Mouse (Mus musculus) embryonic facial prominence, embryonic 14.5 days (tissue): ENCODE results near the gene Klhl20. TPM values are rescaled to one million over a fixed set of nuclear protein-coding genes. Genes with fewer than 3 reads are reported as not detected.

Experiments
- ATAC-seq: fragments of 200-750 bp; cut with Nextera tagmentation; 2 replicates; pipeline ENCODE4 v1.8.0; 2017; ENCODE audit warnings: low read depth, moderate number of reproducible peaks, moderate TSS enrichment
- DNase-seq: peaks from one replicate; pipeline ENCODE4 v3.0.0-alpha.2; 2015; ENCODE audit warnings: low spot score
- H3K27ac ChIP-seq: fragments of 300-500 bp; sonication (generic); replicated peaks from 2 replicates; pipeline ENCODE4 v1.5.1; 2014; ENCODE audit warnings: low read depth, mild to moderate bottlenecking, low read length, moderate library complexity
- H3K27me3 ChIP-seq: fragments of 300-500 bp; sonication (generic); replicated peaks from 2 replicates; pipeline ENCODE4 v1.6.1; 2014; ENCODE audit warnings: low read length; ENCODE audit not compliant: control insufficient read depth, insufficient read depth
- H3K36me3 ChIP-seq: fragments of 300-500 bp; sonication (generic); 2 replicates; pipeline ENCODE4 v1.6.1; 2014; ENCODE audit warnings: low read length, mixed read lengths; ENCODE audit not compliant: control insufficient read depth, insufficient read depth
- H3K4me1 ChIP-seq: fragments of 300-500 bp; sonication (generic); 2 replicates; pipeline ENCODE4 v1.6.1; 2014; ENCODE audit warnings: antibody characterized with exemption, low read length; ENCODE audit not compliant: control insufficient read depth, insufficient read depth
- H3K4me2 ChIP-seq: fragments of 300-500 bp; sonication (generic); 2 replicates; pipeline ENCODE4 v1.6.1; 2014; ENCODE audit warnings: low read depth, mild to moderate bottlenecking, low read length, moderate library complexity, mixed read lengths
- H3K4me3 ChIP-seq: fragments of 300-500 bp; sonication (generic); 2 replicates; pipeline ENCODE4 v1.5.1; 2014; ENCODE audit warnings: low read depth, mild to moderate bottlenecking, low read length
- H3K9ac ChIP-seq: fragments of 300-500 bp; sonication (generic); 2 replicates; pipeline ENCODE4 v1.6.1; 2014; ENCODE audit warnings: low read depth, mild to moderate bottlenecking, low read length, moderate library complexity, mixed read lengths
- H3K9me3 ChIP-seq: fragments of 300-500 bp; sonication (generic); 2 replicates; pipeline ENCODE4 v1.6.1; 2016; ENCODE audit warnings: low read length; ENCODE audit not compliant: control insufficient read depth
- WGBS: fragments of 180-500 bp; shearing (Covaris S2); extraction: QIAGEN DNeasy Blood & Tissue Kit; methylation state at CpG from one replicate; pipeline ENCODE4 v1.1.7; 2014; 5-methylcytosine and 5-hydroxymethylcytosine counted together
- polyA plus RNA-seq: library from polyadenylated mRNA; unstranded; fragments of >200 nt; fragmentation: Nextera tagmentation; extraction: Ambion mirVana; gene quantifications from 2 replicates; pipeline ENCODE4 v1.2.1, GENCODE M21; 2014

Klhl20 gene
- polyA plus RNA-seq = 18.2 and 21.9 TPM in 2 replicates

DNA sequence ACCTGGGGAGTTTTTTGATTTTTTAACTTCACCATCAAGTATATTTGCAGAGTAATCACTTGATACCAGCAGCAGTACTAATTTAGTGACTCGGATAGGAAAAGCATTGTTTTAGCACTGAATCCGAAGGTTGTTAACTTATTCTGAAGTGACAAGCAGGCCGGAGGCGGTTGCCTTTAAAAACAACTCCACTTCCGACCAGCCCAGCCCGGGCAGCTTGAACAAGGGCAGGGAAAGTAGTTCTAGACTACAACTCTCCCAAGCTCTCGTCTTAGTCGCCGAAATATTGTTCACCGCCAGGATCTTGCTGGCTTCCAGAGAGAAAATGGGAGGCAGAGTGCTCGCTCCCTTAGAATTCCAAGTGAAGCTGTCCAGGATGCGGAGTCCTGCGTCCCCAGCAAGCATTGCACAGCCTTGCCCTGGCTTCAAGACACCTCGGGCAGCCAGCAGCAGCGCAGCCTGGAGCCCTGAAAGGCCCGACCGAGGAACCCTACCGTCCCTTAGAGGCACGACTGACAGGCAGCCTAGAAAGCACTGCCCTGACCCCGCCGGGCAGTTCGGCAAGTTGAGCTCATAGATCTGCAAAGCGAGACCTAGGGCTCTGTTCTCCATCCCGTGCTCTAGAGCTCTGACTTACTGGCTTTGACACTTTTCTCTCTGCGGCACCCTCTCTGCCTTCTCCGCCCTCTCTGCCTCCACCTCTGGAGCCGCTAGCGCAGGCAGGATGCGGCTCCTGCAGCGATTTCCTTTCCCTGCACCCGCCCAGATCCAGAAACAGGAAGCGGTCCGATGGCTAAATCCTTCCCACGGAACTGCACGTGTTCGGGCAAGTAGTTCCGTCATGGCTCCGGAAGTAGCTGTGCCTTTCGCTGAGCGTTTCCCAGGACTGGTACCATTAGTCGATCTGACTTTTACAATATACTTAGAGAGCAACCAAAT, at the start of gene Klhl20:
Gene Klhl20 (minus strand): TSS at position 786 of the 939 bp plus-strand sequence.
- peak within 1 kb of the TSS; percentile 78 for H3K9ac ChIP-seq
- peaks cover 9% of the 10 kb centered on the region; the same call in 1 of the 2 replicates for H3K36me3 ChIP-seq
- DNase-seq = peak; percentile 96
- no peaks in the 10 kb centered on the region for H3K9me3 ChIP-seq
- H3K4me1 ChIP-seq = 0 out of 2 replicates have a peak, but pooled peaks cover 6% of the 10 kb centered on the region
- H3K4me3 ChIP-seq = peak within 1 kb of the TSS; percentile 77
- H3K4me2 ChIP-seq = peak within 1 kb of the TSS; percentile 74
- H3K27ac ChIP-seq = peak within 1 kb of the TSS; percentile 83
- WGBS = 1% methylated on average over 40 of the region's 41 CpGs
- peak; percentile 98 for ATAC-seq
- no peaks in the 10 kb centered on the region for H3K27me3 ChIP-seq

DNA sequence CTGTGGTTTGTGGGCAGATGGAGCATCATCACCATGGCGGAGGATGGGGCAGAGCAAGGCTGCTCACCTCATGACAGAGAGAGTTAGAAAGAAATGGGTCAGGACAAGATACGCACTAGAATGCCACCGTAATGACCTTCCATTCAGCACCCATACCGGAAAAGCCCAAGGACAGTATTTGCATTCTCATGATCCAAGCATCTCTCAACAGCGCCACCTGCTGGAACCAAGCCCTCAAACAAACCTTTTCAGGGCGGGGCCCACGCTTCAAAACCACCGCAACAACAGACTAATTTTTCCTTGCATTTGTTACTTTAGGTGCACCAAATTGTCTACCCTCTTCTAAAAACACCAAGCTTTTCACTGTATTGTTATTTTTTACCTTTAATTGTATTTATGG, 49.4 kb upstream of the Klhl20 start:
- Histone ChIP-seq H3K9me3 (peaks cover 9% of the 10 kb centered on the region; the same call in 1 of the 2 replicates), H3K4me3 (no peak overlapping the region), H3K27me3 (no peaks in the 10 kb centered on the region), H3K9ac (no peak overlapping the region), H3K4me1 (no peaks in the 10 kb centered on the region), H3K36me3 (no peaks in the 10 kb centered on the region), H3K27ac (no peak overlapping the region), H3K4me2 (no peak overlapping the region)
- 50% methylated on average over 8 of the region's 8 CpGs for WGBS
- ATAC-seq (no peak), DNase-seq (no peak)

DNA sequence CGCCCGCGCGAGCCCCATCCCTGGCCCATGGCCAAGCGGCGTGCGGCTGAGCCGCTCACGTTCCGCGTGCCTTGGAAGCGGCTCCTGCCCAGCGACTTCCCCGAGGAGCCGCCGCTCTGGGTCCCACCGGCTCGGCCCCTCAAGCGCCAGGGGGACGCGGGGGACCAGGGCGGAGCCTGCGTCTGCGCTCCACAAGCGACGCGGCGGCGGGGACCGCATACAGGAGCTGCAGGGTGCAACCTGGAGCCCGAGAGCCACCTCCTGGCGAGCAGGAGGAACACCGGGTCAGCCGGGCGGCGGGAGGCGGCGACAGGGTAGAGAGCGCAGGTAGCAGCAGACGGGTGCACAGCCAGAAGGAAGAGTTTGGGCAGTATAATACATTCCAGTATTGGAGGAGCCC, 39.3 kb upstream of the Klhl20 start:
- Histone ChIP-seq H3K27me3 (peaks cover 10% of the 10 kb centered on the region; the same call in 1 of the 2 replicates), H3K4me3 (peak overlapping the region; percentile 49), H3K9ac (peak overlapping the region; percentile 59), H3K4me2 (peak overlapping the region; percentile 73), H3K36me3 (no peaks in the 10 kb centered on the region), H3K27ac (no peak overlapping the region), H3K9me3 (no peaks in the 10 kb centered on the region), H3K4me1 (no peaks in the 10 kb centered on the region)
- ATAC-seq (peak; percentile 96), DNase-seq (peak; percentile 83)
- WGBS = under 1% methylated on average over 40 of the region's 40 CpGs

- H3K9me3 ChIP-seq = no peaks in the 10 kb centered on the region
- H3K27me3 ChIP-seq = no peaks in the 10 kb centered on the region
- 64% methylated on average over 4 of the region's 4 CpGs for WGBS
- DNase-seq (no peak), ATAC-seq (no peak)
- H3K9ac ChIP-seq = no peak overlapping the region
- H3K27ac ChIP-seq = no peak overlapping the region
- no peaks in the 10 kb centered on the region for H3K4me1 ChIP-seq
- H3K36me3 ChIP-seq = no peaks in the 10 kb centered on the region
- no peak overlapping the region for H3K4me3 ChIP-seq
- no peak overlapping the region for H3K4me2 ChIP-seq
Measured at GRCm38 (mm10) chr1:161160266-161160665, 29.0 kb upstream of the Klhl20 start.

DNA sequence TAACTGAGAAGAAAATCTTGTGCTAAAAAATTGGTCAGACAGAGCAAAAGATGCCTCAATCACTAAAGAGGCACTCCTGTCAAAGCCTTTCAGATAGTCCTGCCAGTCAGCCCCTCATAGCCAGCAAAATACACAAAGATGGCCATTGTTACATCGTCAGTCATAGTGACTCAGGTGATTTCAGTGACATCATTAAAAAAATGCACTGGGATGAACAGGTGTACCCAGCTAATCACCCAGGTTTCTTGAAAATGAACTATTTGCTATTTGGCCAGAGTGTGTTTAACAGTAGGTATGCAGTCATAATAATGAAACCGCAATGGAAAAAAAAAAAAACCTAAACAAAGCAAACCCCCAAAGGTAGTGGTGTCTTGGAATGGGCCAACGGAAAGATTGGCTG, 27.9 kb upstream of the Klhl20 start, which contains the start of gene Tex50:
Gene Tex50 (minus strand): TSS at position 101 of the 400 bp plus-strand sequence.
- no peak for ATAC-seq
- no peak within 1 kb of the TSS for H3K4me3 ChIP-seq
- 82% methylated on average over 3 of the region's 3 CpGs for WGBS
- no peaks in the 10 kb centered on the region for H3K36me3 ChIP-seq
- no peak for DNase-seq
- no peak within 1 kb of the TSS for H3K9ac ChIP-seq
- no peaks in the 10 kb centered on the region for H3K9me3 ChIP-seq
- H3K27ac ChIP-seq = no peak within 1 kb of the TSS
- no peak within 1 kb of the TSS for H3K4me2 ChIP-seq
- no peaks in the 10 kb centered on the region for H3K27me3 ChIP-seq
- no peaks in the 10 kb centered on the region for H3K4me1 ChIP-seq

DNA sequence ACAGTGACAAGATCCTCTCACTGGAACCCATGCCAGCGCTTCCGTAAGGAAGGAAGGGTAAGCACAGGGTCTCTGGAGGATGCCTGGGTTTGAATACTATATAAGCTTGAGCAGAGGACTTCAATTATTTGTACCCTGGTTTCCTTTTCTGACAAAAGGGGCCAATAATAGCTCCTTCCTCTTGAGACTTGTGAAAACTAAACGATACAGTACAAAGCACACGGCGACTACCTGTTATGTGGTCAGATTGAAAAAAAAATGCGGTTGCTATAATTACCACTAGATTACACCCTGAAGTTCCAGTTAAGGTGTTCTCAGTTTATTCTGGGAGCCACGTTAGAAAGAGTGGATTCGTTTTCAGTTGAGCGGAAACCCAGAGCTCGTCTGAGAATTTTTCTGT, 25.2 kb upstream of the Klhl20 start:
- 80% methylated on average over 10 of the region's 10 CpGs for WGBS
- ATAC-seq (no peak), DNase-seq (no peak)
- no peak overlapping the region for H3K4me3 ChIP-seq
- no peak overlapping the region for H3K27ac ChIP-seq
- H3K36me3 ChIP-seq = no peaks in the 10 kb centered on the region
- H3K4me1 ChIP-seq = no peaks in the 10 kb centered on the region
- H3K27me3 ChIP-seq = no peaks in the 10 kb centered on the region
- H3K9ac ChIP-seq = no peak overlapping the region
- H3K4me2 ChIP-seq = no peak overlapping the region
- no peaks in the 10 kb centered on the region for H3K9me3 ChIP-seq

GRCm38 (mm10) chr1:161151098-161151497, 19.8 kb upstream of the Klhl20 start:
- Histone ChIP-seq H3K27ac (no peak overlapping the region), H3K27me3 (no peaks in the 10 kb centered on the region), H3K4me3 (no peak overlapping the region), H3K9me3 (no peaks in the 10 kb centered on the region), H3K36me3 (no peaks in the 10 kb centered on the region), H3K9ac (no peak overlapping the region), H3K4me1 (no peaks in the 10 kb centered on the region), H3K4me2 (no peak overlapping the region)
- no peak for DNase-seq
- no peak for ATAC-seq
- WGBS = 73% methylated on average over 6 of the region's 6 CpGs

DNA sequence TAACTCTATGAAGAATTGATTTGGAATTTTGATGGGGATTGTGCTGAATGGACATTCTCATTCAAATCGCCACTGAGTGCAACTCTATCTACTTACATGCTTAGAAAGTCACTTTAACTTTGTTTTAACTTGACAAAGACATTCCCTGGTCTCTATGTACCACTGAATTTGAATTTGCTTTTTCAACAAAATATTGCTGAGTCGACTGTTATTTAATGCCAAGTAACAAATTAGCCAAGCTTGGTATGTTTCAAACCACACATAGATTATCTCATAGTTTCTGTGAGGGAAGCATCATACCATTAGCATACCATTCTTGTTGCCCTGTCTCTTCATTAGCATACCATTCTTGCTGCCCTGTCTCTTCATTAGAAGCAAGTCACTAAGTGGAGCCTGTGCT, 16.6 kb upstream of the Klhl20 start:
- H3K27ac ChIP-seq = no peak overlapping the region
- no peaks in the 10 kb centered on the region for H3K36me3 ChIP-seq
- DNase-seq (no peak), ATAC-seq (no peak)
- WGBS = 74% methylated on average over 2 of the region's 2 CpGs
- no peak overlapping the region for H3K4me3 ChIP-seq
- no peak overlapping the region for H3K9ac ChIP-seq
- no peaks in the 10 kb centered on the region for H3K4me1 ChIP-seq
- no peak overlapping the region for H3K4me2 ChIP-seq
- no peaks in the 10 kb centered on the region for H3K27me3 ChIP-seq
- H3K9me3 ChIP-seq = no peaks in the 10 kb centered on the region
